Mouse (Mus musculus) induced T-regulatory cell, adult 2 months (primary cell): ENCODE data around the gene Coa3.
"Not testable (repeated sequence)": the region's sequence is repeated elsewhere in the genome, so short reads cannot be mapped to it uniquely, and the experiment has no call there.

Experiments used
- DNase-seq: peaks from one replicate; pipeline ENCODE4 v3.0.0-alpha.2; 2012; ENCODE audit warnings: low read depth

The Coa3 gene

GRCm38 (mm10) chr11:101278223-101279192, at the start of gene Coa3, which contains the start of gene Cntd1:
Gene Coa3, minus strand, starts transcription at chr11:101279114.
Gene Cntd1, plus strand, starts transcription at chr11:101279012.
- DNase-seq, result peak; percentile 90

- DNase-seq, result no peak
Measured at GRCm38 (mm10) chr11:101327311-101327710, 48.4 kb upstream of the Coa3 start.

DNA sequence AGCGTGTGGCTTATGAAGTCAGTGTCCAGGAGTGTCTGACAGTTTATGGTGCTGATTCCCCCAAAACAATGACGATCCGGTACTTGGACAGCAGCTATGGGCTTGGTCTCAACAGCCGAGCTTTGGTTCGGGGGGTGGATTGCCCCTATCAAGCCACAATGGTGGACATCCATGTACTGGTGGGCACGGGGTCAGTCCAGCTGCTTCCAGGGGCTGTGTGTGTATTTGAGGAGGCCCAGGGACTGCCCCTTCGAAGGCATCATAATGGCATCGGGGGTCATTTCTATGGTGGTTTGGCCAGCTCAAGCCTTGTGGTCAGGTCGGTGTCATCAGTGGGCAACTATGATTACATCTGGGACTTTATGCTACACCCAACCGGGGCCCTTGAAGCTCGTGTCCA, 47.2 kb upstream of the Coa3 start:
- DNase-seq, result no peak

GRCm38 (mm10) chr11:101325201-101325600, 46.3 kb upstream of the Coa3 start:
- not testable (repeated sequence) for DNase-seq

DNA sequence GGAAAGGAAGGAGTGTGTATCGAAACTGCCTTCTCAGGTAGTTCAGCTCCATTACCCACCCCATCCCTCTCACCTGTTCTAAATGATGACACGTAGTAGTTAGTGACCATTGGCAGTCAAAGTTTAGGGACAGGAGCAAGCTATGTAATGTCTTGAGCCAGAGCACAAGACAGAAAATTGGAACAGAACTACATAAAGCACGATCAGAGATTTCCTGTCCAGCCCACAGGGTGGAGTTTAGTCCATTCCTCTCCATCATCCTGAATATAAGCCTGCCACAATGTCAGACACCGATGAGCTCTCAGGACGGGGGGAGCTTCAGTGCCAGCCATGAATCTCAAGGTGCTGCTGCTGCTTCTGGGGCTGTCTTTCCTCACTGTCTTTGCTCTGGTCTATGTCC, 45.8 kb upstream of the Coa3 start, which contains the start of gene Aoc2:
TSS of gene Aoc2 (plus strand) at position 301 of the 400 bp plus-strand sequence.
- DNase-seq, result no peak

DNA sequence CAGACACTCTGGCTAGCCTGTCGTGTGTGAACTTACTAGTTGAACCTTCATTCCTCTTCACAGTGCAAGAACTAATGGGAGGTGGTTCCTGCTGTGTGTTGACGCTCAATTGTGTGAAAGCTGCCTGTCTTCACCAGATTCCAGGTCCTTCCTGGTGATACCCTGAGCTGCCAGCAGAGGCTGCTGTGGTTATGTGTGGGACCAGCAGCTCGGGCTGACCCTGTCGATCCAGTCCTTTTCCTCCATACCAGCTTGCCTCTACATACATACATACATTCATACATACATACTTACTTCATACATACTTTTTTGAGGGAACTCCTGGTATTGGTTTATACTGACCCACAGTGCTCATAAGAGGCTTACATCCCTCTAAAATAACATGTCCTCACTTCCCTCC, 44.7 kb upstream of the Coa3 start:
- peak; percentile 51 for DNase-seq

DNA sequence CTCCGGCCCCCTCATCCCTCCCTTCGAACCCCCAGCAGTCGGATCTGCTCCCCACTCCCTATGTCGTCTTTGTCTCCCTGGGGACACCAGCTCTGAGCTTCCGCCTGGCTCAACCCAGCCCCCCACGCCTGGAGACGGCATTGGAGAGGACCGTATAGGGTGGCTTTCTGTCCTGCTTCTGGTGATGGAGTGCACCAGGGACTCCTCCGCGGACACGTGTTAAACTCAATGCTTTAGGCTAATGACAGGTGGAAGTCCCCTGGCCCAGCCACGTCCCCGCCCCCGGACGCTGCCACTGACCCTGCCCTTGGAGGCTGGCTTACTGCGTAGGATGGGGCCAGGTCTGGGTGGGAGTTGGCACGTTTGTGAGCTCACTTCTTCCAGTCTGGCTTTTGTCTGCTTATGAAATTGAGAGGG, 37.6 kb upstream of the Coa3 start:
- peak; percentile 75 for DNase-seq

- DNase-seq, result peak; percentile 96
Measured at GRCm38 (mm10) chr11:101315665-101316500, 37.0 kb upstream of the Coa3 start, which contains the start of gene Psme3. Gene Psme3, plus strand, starts transcription at chr11:101316213.

DNA sequence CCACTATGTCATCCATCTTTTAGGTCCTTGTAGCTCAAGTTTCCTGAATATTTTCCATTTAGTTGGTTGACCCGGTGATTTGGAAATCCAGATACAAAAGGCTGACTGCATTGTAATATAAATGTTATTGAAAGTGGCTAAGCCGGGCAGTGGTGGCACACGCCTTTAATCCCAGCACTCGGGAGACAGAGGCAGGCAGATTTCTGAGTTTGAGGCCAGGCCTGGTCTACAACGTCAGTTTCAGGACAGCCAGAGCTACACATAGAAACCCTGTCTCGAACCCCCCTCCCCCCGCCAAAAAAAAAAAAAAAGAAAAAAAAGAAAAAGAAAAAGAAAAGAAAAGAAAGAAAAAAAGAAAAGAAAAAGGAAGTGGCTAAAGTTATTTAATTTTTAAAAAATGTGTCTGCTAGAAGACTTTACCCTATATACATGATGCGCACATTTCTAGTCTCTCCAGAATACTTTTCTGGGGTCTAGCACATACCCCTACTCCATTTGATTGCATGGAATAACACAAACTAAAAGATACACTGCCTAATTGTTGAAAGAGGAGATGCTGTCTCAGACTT, 36.3 kb upstream of the Coa3 start:
- DNase-seq, result no peak

DNA sequence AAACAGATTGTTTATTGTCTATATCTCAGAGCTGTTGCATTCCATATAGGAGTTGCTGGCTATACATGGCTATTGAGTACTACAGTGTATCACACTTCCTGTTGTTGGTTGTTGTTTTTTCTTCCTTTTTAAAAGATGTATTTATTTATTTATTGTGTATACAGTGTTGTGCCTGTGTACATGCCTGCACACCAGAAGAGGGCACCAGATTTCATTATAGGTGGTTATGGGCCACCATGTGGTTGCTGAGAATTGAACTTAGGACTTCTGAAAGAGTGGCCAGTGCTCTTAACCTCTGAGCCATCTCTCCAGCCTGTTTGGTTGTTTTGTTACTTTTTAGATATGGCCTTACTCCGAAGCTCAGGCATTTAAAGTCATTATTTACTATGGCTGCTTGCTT, 35.7 kb upstream of the Coa3 start:
- DNase-seq, result no peak

- no peak for DNase-seq
Measured at GRCm38 (mm10) chr11:101312150-101312549, 33.2 kb upstream of the Coa3 start.

GRCm38 (mm10) chr11:101311083-101311482, 32.2 kb upstream of the Coa3 start:
- DNase-seq, result no peak

GRCm38 (mm10) chr11:101307744-101308143, 28.8 kb upstream of the Coa3 start:
- no peak for DNase-seq

DNA sequence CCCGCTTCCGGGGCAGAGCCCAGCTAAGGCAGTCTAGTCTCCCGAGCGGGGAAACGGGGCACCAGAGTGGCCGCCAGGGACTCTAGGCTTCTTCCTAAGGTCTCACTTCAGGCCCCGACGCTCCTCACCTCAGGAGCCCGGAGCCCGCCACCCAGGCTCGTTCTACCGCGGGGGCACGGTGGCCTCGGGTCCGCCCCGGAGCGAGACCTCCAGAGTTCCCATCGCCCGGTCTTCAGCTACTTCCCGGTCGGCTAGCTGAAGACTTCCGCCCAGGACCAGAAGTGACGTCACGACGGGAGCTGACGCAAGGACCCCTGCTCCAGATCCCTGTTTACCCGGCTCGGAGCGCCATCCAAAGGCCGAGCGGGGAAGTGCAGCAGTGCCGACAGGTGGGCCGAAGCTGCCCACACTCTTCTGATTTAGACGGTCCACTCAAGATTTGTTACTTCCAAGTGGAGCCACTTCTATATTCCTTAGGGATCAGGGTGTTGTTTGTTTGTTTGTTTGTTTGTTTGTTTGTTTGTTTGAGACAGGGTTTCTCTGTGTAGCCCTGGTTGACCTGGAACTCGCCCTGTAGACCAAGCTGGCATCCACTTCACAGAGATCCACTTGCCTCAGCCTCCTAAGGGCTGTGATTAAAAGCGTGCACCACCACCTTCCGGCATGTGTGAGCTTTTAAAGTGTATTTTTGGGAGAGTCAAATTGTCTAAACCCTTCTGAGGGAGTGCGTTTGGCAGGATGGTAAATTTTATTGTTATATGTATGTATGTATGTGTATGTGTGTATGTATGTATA, 23.3 kb upstream of the Coa3 start, which contains the start of gene Becn1:
TSS of gene Becn1 (minus strand) at position 283 of the 795 bp plus-strand sequence.
- DNase-seq, result peak; percentile 97

GRCm38 (mm10) chr11:101301299-101302003, 22.5 kb upstream of the Coa3 start:
- no peak for DNase-seq

DNA sequence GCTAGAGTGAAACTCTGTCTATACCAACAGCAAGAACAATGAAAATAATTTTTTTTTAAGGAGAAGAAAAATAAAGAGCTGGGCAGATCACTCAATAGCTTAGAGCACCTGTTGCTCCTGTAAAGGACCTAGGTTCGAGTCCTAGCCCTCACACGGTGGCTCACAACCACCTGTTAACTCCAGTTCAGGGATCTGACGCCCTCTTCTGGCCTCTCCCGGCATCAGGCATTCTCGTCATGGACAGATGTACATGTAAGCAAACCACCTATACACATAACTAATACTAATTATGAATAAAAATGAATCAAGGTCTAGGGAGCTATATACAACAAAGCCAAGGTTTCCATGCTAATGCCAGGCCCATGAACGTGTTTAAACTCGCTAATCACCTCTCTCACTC, 22.0 kb upstream of the Coa3 start:
- peak; percentile 50 for DNase-seq

DNA sequence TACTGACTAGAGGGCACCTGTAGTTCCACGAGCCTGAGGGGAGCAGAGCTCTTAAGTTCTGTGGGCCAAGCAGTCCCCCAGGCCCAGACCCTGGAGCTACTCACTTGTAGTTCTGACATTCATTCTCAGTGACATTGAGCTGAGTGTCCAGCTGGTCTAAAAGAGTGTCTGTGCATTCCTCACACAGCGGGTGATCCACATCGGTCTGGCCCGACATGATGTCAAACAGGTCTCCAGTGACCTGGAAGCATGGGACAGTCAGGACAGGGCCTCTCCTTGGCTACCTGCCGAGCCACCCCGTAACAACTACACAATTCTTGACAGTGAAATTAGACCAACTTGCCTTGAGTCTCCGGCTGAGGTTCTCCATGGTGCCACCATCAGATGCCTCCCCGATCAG, 16.3 kb upstream of the Coa3 start:
- no peak for DNase-seq

DNA sequence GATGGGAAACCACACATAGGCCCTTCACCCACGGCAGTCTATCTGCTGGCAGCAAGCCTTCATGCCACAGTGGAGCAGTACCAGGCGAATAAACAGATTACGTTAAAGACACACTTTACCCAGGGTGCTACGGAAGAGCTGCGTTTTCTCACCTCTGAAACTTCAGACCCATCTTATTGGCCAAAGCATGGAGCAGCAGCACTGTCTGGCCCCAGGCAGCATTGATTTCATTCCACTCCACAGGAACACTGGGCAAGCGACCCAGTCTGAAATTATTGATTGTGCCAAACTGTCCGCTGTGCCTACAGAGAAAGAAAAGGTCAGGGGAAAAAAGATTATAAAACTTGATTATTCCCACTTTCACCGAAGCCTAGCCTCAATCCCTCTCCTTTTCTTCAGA, 12.3 kb upstream of the Coa3 start:
- no peak for DNase-seq

GRCm38 (mm10) chr11:101287306-101287705, 8.4 kb upstream of the Coa3 start:
- no peak for DNase-seq

DNA sequence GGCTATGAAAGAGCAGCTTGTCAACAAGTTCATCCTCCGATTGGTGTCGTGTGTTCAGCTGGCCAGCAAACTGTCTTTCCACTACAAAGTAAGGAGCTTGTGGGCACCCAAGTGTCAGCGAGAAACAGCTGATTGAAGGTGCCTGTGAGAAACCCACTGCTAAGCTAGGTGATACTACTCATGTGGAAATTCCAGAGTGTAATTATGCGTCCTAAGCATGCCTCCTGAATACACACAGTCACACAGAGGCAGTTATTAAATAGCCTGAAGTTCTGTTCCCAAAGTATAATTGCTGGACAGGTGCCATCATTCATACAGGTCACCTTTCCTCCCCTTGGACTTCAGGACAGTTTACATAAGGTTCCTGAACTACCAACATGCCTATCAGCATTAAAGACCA, 4.9 kb upstream of the Coa3 start:
- no peak for DNase-seq

GRCm38 (mm10) chr11:101282896-101283295, 4.0 kb upstream of the Coa3 start:
- DNase-seq, result no peak
